Mouse (Mus musculus) brain, embryonic 18.5 days (tissue): ENCODE results near the gene Rarb.

Source experiments
- DNase-seq: peaks from one replicate; pipeline ENCODE4 v3.0.0-alpha.2; 2012; ENCODE audit warnings: low read depth, low spot score

Gene Rarb

DNA sequence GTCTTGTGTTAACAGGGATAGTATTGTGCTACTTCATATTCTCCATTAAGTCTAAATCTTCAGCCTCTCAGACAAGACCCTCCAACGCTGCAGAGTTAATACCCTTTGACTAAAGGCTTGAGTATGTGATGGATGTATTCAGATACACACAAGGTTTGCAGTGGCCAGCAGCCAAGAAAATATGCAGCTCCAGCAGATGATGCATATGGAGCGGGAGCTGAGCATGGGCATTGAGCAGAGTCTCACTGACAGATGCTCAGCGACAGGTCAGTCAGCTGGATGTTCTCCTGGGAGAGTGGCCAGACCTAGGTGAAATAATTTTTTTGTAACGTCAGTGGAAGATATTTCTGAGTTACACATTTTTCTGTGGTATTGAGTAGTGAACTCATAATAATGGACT lies 229.8 kb downstream of the Rarb start:
- no peak for DNase-seq

- no peak for DNase-seq
Measured at GRCm38 (mm10) chr14:16578100-16578499, 240.9 kb downstream of the Rarb start.

DNA sequence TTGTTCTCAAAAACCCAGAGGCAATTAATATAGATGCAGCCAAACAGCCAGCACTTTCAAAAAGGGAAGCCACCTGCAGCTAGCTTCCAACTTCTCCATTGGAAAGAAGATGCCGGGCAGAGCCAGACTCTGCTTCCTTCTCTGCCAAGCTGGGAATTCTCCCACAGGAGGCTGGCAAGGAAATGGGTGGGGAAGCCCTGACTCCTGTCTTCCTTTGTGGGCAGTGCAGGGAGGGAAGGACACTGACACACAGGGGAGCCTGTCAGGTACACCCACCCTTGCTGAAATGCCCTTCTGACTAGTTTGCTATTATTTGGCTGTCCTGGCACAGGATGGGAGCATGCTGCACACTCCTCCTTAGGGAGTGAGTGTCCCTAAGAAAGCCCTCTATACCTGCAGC lies 241.9 kb downstream of the Rarb start:
- no peak for DNase-seq

DNA sequence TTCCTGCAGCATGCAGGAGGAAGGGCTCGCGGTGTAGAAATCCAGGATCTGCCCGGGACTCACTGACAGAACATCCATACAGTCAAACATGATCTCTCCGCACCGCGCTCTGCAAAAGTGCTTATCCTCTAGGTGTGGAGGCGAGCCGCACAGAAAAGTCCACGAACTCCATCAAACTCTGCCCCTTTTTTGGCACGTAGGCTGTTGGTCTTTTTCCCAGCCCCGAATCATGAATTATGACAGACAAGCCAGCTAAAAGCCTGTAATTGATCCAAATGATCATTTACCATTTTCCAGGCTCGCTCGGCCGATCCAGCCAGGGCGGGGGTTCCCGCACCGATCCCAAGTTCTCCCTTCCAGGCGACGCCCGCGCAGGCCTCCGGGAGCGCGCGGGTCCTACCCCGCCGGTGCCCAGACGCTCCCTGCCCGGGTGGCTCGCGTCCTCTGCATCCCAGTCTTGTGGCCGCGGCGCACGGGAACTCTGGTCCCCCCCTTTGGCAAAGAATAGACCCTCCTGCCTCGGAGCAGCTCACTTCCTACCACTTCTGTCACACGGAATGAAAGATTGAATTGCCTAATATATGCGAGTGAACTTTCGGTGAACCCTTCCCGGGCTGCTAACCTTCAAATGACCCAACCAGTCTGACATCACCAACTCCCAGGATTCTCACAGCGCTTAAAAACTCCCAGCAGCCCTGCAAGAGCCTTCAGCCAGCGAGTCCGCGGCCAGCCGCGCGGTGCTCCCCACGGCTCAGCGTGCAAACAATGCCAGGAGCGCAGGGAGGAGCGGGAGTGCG lies 243.8 kb downstream of the Rarb start:
- peak; percentile 63 for DNase-seq

DNA sequence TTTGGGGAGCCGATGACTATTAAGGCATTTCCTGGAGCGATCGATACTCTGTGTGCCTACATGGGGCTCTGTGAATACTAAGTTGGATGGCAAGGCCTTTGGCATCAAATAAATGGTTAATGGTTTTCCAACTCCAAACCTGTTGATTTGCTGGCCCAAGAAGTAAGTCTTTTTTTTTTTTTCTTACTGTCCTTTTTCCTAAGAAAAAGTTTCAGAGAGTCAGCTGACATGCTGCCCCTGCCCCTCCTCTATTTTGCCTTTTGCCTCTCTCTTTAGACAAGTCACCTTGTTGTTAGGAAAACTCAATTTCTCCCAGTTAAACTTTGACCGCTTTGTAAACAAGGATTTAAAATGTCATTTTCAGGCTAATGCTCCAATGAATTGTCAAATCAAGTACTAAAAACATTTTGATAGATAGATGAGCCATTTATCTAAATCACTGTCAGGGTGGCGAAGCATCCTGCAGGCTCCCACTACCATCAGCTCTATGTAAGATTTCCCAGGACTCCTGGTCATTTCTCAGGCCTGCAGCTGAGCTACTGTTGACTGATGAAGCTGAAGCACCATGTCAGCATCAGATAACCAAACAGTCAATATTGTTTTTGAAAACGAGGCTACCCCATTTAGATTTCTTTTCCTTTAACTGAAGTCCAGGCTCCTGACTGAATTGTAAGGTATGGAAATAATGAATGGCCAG lies 245.3 kb downstream of the Rarb start:
- no peak for DNase-seq

GRCm38 (mm10) chr14:16572755-16573340 lies 246.1 kb downstream of the Rarb start:
- DNase-seq = no peak

DNA sequence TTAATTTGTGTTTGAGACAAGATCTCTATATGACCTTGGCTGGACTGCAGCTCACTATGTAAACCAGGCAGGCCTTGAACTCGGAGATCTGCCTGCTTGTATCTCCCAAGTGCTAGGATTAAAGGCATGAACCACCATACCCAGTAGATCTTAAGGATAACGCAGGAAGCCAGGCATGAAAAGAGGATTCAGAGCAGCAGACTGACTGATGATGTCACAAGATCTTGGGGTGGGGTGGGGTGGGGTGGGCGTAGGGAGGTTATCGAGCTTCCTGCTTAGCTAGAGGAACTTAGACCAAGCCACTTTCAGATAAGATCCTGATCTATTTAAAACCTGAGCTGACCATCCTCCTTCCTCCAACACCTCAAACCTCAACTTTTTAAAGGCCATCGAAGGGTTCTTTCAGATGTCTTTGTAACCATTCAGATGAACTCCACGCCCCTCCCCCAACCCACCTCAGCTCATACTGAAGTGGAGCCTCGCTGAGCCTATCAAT lies 249.4 kb downstream of the Rarb start:
- DNase-seq = no peak

- DNase-seq = no peak
Measured at GRCm38 (mm10) chr14:16566920-16567319, 252.0 kb downstream of the Rarb start.

DNA sequence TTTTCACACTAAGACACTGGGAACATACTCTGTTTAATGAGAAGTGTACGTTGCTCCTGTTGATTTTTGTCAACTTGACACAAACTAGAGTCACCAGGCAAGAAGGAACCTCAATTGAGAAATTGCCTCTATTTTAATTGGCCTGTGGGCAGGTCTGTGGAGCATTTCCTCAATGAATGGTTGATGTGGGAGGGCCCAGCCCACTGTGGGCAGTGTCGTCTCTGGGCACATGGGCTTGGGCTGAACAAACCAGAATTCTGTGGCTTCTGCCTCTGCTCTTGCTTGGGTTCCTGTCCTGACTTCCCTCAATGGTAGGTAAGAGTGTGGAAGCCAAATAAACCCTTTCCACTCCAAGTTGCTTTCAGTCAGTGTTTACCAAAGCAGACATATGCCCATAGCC lies 255.0 kb downstream of the Rarb start:
- DNase-seq = no peak

DNA sequence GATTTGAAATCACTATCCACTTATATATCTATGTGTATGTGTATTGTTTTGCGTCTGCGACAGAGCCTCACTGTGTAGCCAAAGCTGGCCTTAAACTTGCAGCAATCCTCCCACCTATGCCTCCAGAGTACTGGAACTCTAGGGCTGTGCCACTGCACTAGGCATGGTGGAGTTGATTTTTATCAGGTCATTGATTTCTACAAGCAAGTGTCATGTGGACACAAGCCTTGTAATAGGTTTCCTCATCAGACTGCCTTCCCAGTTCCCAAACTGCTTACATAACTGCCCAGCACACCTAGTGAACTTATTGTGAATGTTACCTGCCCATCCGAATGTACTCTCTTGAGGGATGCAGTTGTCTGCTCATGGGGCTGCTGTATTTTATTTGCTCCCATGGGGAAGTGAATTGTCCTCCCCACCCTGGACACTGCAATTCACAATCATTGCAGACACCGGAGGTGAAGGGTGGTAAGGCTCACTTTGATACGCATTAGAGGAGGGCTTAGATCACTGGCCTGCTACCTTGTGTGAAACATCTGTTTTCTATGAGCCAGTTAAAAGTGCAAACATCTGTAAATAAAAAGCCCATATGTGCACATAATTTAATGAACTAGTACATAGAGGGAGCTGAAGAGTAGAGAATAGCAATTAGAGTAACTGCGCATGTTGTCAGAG lies 257.3 kb downstream of the Rarb start:
- DNase-seq = no peak

DNA sequence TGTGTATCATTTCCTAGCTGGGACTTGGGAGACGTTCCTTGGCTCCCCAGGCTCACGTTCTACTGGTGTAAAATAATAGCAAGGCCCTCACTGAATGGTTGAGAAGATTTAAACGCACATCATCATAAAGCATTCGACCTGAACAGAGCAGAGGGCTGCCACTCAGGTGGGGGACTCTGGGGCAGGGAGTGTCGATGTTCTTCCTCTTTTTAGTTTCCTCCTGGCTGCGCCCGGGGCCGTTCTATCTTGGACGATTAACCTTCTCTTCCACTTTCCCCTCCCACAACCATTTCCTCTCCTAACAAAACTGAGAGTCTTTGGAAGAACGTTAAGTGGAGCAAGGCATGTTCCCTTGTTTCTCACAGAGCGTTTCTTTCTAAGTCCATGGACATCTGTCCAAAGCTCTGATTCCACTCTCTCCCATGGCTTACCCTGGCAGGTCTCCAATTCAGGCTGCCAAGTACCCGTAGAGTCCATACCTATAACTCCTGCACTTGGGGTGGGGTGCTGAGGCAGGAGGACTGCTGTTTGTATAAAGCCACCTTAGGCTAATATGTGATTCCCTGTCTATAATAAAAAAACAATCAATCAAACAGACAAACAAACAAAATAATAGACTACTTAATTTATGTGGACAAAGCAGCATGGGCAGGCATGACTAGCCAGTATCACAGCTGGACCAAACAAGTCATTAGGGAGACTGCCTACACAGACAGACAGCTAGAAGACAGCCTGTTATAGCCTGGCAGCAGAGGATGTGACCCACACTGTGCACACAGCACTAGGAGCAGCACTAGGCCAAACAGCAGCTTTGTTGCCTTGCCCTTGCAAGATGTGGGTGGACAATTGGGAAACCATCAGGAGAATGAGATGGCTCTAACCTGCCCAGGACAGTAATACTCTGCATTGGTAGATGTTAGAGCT lies 259.4 kb downstream of the Rarb start:
- DNase-seq = no peak

DNA sequence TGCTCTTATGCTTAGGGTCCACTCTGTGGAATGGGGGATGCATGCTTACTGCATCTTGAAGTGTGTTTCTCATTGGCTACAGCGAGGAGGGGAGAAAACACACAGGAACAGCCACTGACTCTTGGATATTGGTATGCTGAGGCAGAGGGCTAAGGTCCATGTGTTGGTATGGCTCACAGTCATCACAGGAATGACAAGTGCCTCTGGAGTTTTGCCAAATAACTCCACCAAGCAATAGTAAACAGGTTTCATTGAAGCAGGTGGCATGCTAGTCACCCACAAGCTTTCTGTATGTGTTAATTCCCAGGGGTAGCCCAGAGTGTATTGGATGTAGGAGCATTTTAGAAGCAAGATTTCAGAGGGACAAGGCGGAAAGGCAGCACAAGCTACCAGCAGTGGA lies 260.9 kb downstream of the Rarb start:
- no peak for DNase-seq

GRCm38 (mm10) chr14:16554643-16555459 lies 264.1 kb downstream of the Rarb start:
- no peak for DNase-seq

GRCm38 (mm10) chr14:16554319-16554642 lies 264.7 kb downstream of the Rarb start:
- no peak for DNase-seq

- no peak for DNase-seq
Measured at GRCm38 (mm10) chr14:16552293-16552692, 266.7 kb downstream of the Rarb start.

DNA sequence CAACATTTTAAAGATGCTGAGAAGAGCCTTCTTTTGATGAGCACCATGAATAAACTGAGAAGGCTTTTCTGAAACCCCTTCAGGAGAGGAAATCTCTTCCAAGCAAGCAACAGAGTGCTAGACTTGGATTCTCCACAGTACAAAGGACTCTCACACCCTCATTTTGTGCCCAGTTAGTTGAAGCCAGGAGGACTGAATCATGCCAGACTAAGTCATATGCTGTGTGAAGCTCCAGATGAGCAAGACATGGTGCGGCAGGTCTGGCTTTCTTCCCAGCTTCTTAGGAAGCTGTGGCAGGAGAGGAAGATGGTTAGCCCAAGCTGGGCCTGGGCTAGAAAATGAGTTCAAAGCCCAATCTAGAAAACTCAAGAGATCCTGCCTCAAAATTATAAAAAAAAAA lies 267.1 kb downstream of the Rarb start:
- no peak for DNase-seq

DNA sequence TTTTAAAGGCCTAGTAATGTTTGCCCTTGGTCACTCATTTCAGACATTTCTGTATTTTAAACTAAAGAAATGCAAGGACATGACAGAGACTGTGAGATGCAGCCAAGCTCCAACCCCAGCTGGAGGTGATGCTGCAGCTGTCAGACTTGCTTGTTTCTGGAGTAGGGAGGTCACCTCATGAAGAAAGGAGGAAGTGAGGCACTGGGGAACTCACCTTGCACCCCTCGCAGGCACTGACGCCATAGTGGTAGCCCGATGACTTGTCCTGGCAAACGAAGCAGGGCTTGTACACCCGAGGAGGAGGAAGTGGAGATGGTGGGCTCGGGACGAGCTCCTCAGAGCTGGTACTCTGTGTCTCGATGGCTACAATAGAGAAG lies 270.8 kb downstream of the Rarb start:
- no peak for DNase-seq

DNA sequence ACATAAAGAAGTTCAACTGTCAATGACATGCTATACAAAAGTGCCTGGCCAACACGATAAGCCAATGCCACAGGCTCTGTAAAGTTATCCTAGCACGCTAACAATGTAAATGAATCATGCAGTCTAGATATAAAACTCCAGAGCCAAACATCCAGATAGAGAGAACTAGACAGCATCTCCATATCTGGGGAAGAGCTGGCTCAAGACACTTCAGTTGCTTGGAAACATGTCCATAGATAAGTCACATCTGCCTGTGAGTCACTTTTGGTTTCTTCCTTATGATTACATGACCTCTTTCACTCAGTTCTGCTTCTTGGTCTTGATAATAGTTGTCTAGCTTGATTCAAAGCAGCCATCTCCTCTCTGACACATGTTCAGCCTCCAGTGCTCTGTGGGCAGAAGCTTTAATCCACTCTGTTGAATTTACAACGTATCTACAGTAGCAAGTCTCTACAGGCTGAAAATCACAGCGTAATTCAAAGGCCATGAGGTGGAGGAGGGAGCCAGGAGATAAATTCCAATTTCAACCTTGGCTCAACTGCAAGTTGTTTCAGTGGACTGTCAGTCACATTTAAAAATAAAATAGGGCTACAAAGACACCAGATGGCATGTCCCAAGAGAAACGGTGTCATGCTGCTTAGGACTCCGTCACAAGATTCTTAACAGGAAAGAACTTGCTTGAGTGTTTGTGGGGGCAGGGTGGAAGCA lies 271.3 kb downstream of the Rarb start:
- no peak for DNase-seq

DNA sequence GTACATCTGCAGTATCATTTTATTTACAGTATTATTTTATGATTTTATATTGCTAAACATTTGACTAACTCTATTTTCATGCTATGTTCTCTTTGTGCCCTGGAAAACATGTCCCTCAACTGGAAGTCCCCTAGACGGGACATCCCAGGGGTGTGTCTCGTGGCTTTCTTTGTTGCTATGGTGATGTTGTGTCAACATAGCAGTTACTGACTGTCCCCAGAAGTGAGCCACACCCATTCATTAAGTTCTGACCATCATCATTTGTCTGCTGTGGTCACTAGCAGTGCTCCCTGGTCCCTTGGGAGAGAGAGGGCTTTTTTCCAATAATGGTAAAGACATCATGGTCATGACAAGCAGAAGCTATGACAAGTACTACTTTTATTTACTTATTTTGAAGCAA lies 274.0 kb downstream of the Rarb start:
- no peak for DNase-seq

- no peak for DNase-seq
Measured at GRCm38 (mm10) chr14:16541641-16542040, 277.3 kb downstream of the Rarb start.
